Mouse (Mus musculus) heart, embryonic 15.5 days (tissue): Measurements from ENCODE around the gene Fam216b. TPM values are rescaled to one million over a fixed set of nuclear protein-coding genes. Genes with fewer than 3 reads are reported as not detected.

Experiments used
- ATAC-seq: fragments of 200-750 bp; cut with Nextera tagmentation; replicated peaks from 2 replicates; pipeline ENCODE4 v1.8.0; 2017; ENCODE audit warnings: low read depth, moderate TSS enrichment; ENCODE audit not compliant: insufficient number of reproducible peaks, insufficient read depth, low FRiP score
- H3K27ac ChIP-seq: fragments of 300-500 bp; sonication (generic); 2 replicates; pipeline ENCODE4 v1.5.1; 2015; ENCODE audit warnings: mild to moderate bottlenecking, inconsistent platforms
- H3K27me3 ChIP-seq: fragments of 300-500 bp; sonication (generic); 2 replicates; pipeline ENCODE4 v1.6.1; 2015; ENCODE audit warnings: inconsistent platforms
- H3K36me3 ChIP-seq: fragments of 300-500 bp; sonication (generic); 2 replicates; pipeline ENCODE4 v1.6.1; 2015; ENCODE audit warnings: mild to moderate bottlenecking, inconsistent platforms
- H3K4me1 ChIP-seq: fragments of 300-500 bp; sonication (generic); replicated peaks from 2 replicates; pipeline ENCODE4 v1.6.1; 2015; ENCODE audit warnings: inconsistent platforms
- H3K4me2 ChIP-seq: fragments of 300-500 bp; sonication (generic); 2 replicates; pipeline ENCODE4 v1.6.1; 2015; ENCODE audit warnings: inconsistent platforms, mild to moderate bottlenecking, moderate library complexity
- H3K4me3 ChIP-seq: fragments of 300-500 bp; sonication (generic); 2 replicates; pipeline ENCODE4 v1.5.1; 2015; ENCODE audit warnings: mild to moderate bottlenecking, inconsistent platforms
- H3K9ac ChIP-seq: fragments of 300-500 bp; sonication (generic); 2 replicates; pipeline ENCODE4 v1.6.1; 2015; ENCODE audit warnings: mild to moderate bottlenecking, inconsistent platforms
- H3K9me3 ChIP-seq: fragments of 300-500 bp; sonication (generic); replicated peaks from 2 replicates; pipeline ENCODE4 v1.6.1; 2016; ENCODE audit warnings: inconsistent platforms
- WGBS: fragments of 180-500 bp; shearing (Covaris S2); methylation state at CpG from one replicate; pipeline ENCODE4 v1.1.7; 2015; ENCODE audit warnings: mixed read lengths; 5-methylcytosine and 5-hydroxymethylcytosine counted together
- polyA plus RNA-seq: library from polyadenylated mRNA; unstranded; fragments of >200 nt; fragmentation: Nextera tagmentation; extraction: Ambion mirVana; gene quantifications from 2 replicates; pipeline ENCODE4 v1.2.1, GENCODE M21; 2015

Gene Fam216b
- polyA plus RNA-seq, 1 experiment from 2014 or later, result 0.13 TPM

DNA sequence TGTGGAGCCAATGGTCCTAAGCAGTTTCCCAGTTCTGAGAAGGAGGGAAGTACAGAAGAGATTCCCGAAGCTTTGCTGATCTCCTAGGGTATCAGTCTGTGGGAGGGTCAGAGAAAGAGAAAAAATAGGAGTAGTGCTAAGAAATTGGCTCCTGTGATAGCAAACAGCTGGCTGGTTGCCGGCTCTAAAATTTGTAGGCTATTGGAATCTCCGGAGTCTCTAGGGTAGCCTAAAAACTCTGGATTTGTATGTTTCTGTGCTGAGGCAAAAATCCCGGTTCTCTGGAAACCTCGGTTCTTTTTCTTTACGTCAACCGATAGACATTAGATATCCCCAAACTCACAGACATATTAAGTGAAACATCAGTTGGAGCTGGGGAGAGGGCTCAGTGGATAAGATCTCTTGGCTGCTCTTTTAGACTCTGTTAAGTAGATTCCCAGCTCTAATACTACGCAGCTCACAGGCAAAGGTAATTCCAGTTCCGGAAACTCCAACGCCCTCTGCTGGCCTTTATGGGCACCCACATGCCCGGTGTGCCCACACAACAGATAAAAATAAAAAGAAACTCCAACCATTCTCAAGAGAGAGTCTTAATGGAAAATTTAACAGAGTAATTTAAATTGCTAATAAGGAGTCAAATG, 46.8 kb downstream of the Fam216b start:
- Histone ChIP-seq H3K27me3 (no peaks in the 10 kb centered on the region), H3K27ac (no peak overlapping the region), H3K4me3 (no peak overlapping the region), H3K9ac (no peak overlapping the region), H3K9me3 (no peaks in the 10 kb centered on the region), H3K4me1 (no peaks in the 10 kb centered on the region), H3K36me3 (no peaks in the 10 kb centered on the region), H3K4me2 (no peak overlapping the region)
- no peak for ATAC-seq
- WGBS, result 73% methylated on average over 11 of the region's 11 CpGs

DNA sequence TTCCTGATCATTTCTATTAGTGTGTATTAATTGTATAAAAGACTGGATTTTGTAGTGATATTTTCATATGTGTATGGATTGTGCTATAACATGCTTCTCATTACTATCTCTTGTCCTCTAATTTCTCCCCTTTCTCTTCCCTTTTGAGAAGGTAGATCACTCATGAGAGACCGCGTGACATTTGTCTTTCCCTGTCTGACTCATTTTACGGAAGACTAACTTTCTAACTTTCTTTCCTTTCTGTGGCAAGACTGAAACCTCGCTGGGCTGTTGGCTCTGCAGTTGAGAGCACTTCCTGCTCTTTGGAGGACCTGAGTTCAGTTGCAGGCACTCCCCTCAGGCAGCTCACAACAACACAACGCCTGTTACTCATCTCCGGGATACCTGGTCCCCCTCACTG, 48.2 kb downstream of the Fam216b start:
- Histone ChIP-seq H3K27me3 (no peaks in the 10 kb centered on the region), H3K4me2 (no peak overlapping the region), H3K4me1 (no peaks in the 10 kb centered on the region), H3K9ac (no peak overlapping the region), H3K4me3 (no peak overlapping the region), H3K9me3 (no peaks in the 10 kb centered on the region), H3K27ac (no peak overlapping the region), H3K36me3 (no peaks in the 10 kb centered on the region)
- WGBS, result 79% methylated on average over 6 of the region's 6 CpGs
- no peak for ATAC-seq

- Histone ChIP-seq H3K4me1 (no peaks in the 10 kb centered on the region), H3K9ac (no peak overlapping the region), H3K36me3 (no peaks in the 10 kb centered on the region), H3K4me3 (no peak overlapping the region), H3K9me3 (no peaks in the 10 kb centered on the region), H3K27me3 (no peaks in the 10 kb centered on the region), H3K27ac (no peak overlapping the region), H3K4me2 (no peak overlapping the region)
- 73% methylated on average over 8 of the region's 8 CpGs for WGBS
- ATAC-seq, result no peak
These were observed 49.9 kb downstream of the Fam216b start for GRCm38 (mm10) chr14:78038876-78039275.

Other genes starting within 250 kb of the Fam216b start
- 118 and 145 TPM in 2 replicates for gene Dnajc15, start 213.9 kb downstream of the Fam216b start, polyA plus RNA-seq
- gene Epsti1, start 184.8 kb downstream of the Fam216b start, polyA plus RNA-seq, result 0.72 and 4.8 TPM in 2 replicates
- gene Tnfsf11, start 219.0 kb upstream of the Fam216b start, polyA plus RNA-seq, result 0.23 and 0.85 TPM in 2 replicates